Mouse (Mus musculus) C2C12 (cell line): ENCODE measurements around the gene Fnip1.

Experiments used
- CEBPB ChIP-seq: IDR thresholded peaks from one replicate; pipeline ENCODE4 v1.6.1; 2011; ENCODE audit warnings: low read depth, mild to moderate bottlenecking, control low read depth, moderate library complexity
- CTCF ChIP-seq: IDR thresholded peaks from one replicate; pipeline ENCODE4 v1.5.1; 2011; ENCODE audit not compliant: control insufficient read depth, insufficient read depth, insufficient read length
- USF1 ChIP-seq: IDR thresholded peaks from one replicate; pipeline ENCODE4 v1.6.1; 2011; ENCODE audit warnings: low read depth, mild to moderate bottlenecking, control low read depth, moderate library complexity

DNA sequence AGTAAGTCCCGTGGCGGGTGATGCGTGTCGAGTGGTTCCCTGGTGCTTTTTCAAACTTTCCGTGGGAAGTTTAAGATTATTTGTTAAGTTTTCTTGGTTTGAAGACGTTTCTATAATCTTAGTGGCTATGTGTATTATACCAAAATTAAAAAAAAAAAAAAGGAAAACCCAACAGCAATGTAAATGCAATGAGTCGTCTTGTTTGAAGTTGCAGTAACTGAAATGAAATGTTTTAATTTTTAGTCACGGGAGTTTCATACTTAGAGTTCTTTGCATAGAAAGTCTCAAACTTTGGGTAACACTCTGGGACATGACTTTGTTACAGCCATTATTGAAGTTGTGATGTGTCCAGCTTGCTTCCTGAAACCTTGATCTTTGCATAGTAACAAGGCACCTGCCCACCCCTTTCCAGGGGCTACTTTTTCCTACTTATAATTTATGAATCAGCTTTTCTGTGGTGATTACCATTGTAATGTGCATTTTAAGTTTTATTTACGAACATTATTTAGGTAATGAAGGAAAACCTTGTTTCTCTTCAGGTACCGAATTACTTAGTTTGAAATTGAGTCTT is 85.5 kb downstream of the Fnip1 start:
- TF ChIP-seq USF1: no peak
- no peak for TF ChIP-seq CTCF
- TF ChIP-seq CEBPB: no peak
